Mouse (Mus musculus): ENCODE results near the gene Sim2. TPM values are rescaled to one million over a fixed set of nuclear protein-coding genes. Genes with fewer than 3 reads are reported as not detected.

Gene Sim2
- polyA plus RNA-seq, 1 experiment from 2014 or later, result 0.32 TPM

GRCm38 (mm10) chr16:94097724-94098455 is 13.2 kb downstream of the Sim2 start:
- TF ChIP-seq CTCF (IDR thresholded peaks at IDR 0.05), result no peak
- in situ Hi-C loops (cut with MboI; ENCODE audit: low pct_unique_long_range_greater_than_20kb), result no loop called here
- DNase-seq (ENCODE audit: low read depth, low spot score), result no peak
- CTCF ChIA-PET, result no interaction called here
- POLR2A ChIA-PET, result no interaction called here
- H3K27me3 ChIP-seq, result no peaks in the 10 kb centered on the region
- peak; percentile 73 for ATAC-seq

GRCm38 (mm10) chr16:94113160-94113559 is 28.4 kb downstream of the Sim2 start:
- POLR2A ChIA-PET, result no interaction called here
- no peak for ATAC-seq
- in situ Hi-C loops (cut with MboI; ENCODE audit: low pct_unique_long_range_greater_than_20kb), result no loop called here
- CTCF ChIA-PET, result interaction anchor here (1.4 kb wide), 1 partner anchor 11 kb away, joined by 3 read pairs; no protein-coding TSS in a partner anchor
- no peak for TF ChIP-seq CTCF (IDR thresholded peaks at IDR 0.05)
- DNase-seq (ENCODE audit: low read depth, low spot score), result no peak
- H3K27me3 ChIP-seq, result no peaks in the 10 kb centered on the region

- in situ Hi-C loops (cut with MboI; ENCODE audit: low pct_unique_long_range_greater_than_20kb), result no loop called here
- POLR2A ChIA-PET, result no interaction called here
- H3K27me3 ChIP-seq, result no peaks in the 10 kb centered on the region
These were observed 30.0 kb downstream of the Sim2 start for GRCm38 (mm10) chr16:94114693-94115092.

GRCm38 (mm10) chr16:94117333-94117732 is 32.6 kb downstream of the Sim2 start:
- in situ Hi-C loops (cut with MboI; ENCODE audit: low pct_unique_long_range_greater_than_20kb), result no loop called here
- no peak for TF ChIP-seq CTCF (IDR thresholded peaks at IDR 0.05)
- DNase-seq (ENCODE audit: low read depth, low spot score) (no peak), ATAC-seq (no peak)
- POLR2A ChIA-PET, result no interaction called here
- no peaks in the 10 kb centered on the region for H3K27me3 ChIP-seq
- CTCF ChIA-PET, result no interaction called here

More at GRCm38 (mm10) chr16:94114693-94115092, 30.0 kb downstream of the Sim2 start:
- ATAC-seq (peak; percentile 52), DNase-seq (ENCODE audit: low read depth, low spot score) (no peak)
- TF ChIP-seq CTCF (IDR thresholded peaks at IDR 0.05), result no peak
- CTCF ChIA-PET, result interaction anchor here (1.4 kb wide), 1 partner anchor 12 kb away, joined by 3 read pairs; no protein-coding TSS in a partner anchor

- in situ Hi-C loops (cut with MboI; ENCODE audit: low pct_unique_long_range_greater_than_20kb), result no loop called here
- no peaks in the 10 kb centered on the region for H3K27me3 ChIP-seq
- no peak for DNase-seq (ENCODE audit: low read depth, low spot score)
- ChIA-PET POLR2A (no interaction called here), CTCF (no interaction called here)
- ATAC-seq, result no peak
- no peak for TF ChIP-seq CTCF (IDR thresholded peaks at IDR 0.05)
These were observed 33.7 kb downstream of the Sim2 start for GRCm38 (mm10) chr16:94118394-94118793.

- no peak for DNase-seq (ENCODE audit: low read depth, low spot score)
- in situ Hi-C loops (cut with MboI; ENCODE audit: low pct_unique_long_range_greater_than_20kb), result no loop called here
- ChIA-PET POLR2A (no interaction called here), CTCF (interaction anchor here (1.0 kb wide), 1 partner anchor 12 kb away, joined by 3 read pairs; no protein-coding TSS in a partner anchor)
- H3K27me3 ChIP-seq, result no peaks in the 10 kb centered on the region
- ATAC-seq, result no peak
- no peak for TF ChIP-seq CTCF (IDR thresholded peaks at IDR 0.05)
These were observed 37.6 kb downstream of the Sim2 start for GRCm38 (mm10) chr16:94122347-94122746.

GRCm38 (mm10) chr16:94123247-94123646 is 38.5 kb downstream of the Sim2 start:
- in situ Hi-C loops (cut with MboI; ENCODE audit: low pct_unique_long_range_greater_than_20kb), result no loop called here
- DNase-seq (ENCODE audit: low read depth, low spot score) (no peak), ATAC-seq (no peak)
- H3K27me3 ChIP-seq, result no peaks in the 10 kb centered on the region
- ChIA-PET POLR2A (interaction anchor here (0.5 kb wide), 1 partner anchor 21 kb away, joined by 8 read pairs; no protein-coding TSS in a partner anchor), CTCF (interaction anchor here (1.0 kb wide), 1 partner anchor 12 kb away, joined by 3 read pairs; no protein-coding TSS in a partner anchor)
- no peak for TF ChIP-seq CTCF (IDR thresholded peaks at IDR 0.05)

- ATAC-seq (no peak), DNase-seq (ENCODE audit: low read depth, low spot score) (no peak)
- TF ChIP-seq CTCF (IDR thresholded peaks at IDR 0.05), result no peak
- in situ Hi-C loops (cut with MboI; ENCODE audit: low pct_unique_long_range_greater_than_20kb), result no loop called here
- ChIA-PET POLR2A (no interaction called here), CTCF (interaction anchor here (1.0 kb wide), 1 partner anchor 14 kb away, joined by 4 read pairs; no protein-coding TSS in a partner anchor)
- H3K27me3 ChIP-seq, result no peaks in the 10 kb centered on the region
These were observed 40.6 kb downstream of the Sim2 start for GRCm38 (mm10) chr16:94125172-94125981.

- ATAC-seq (no peak), DNase-seq (ENCODE audit: low read depth, low spot score) (no peak)
- no peaks in the 10 kb centered on the region for H3K27me3 ChIP-seq
These were observed 41.5 kb downstream of the Sim2 start for GRCm38 (mm10) chr16:94126200-94126599.

GRCm38 (mm10) chr16:94128236-94128835 is 43.6 kb downstream of the Sim2 start:
- TF ChIP-seq CTCF (IDR thresholded peaks at IDR 0.05), result no peak
- CTCF ChIA-PET, result no interaction called here
- POLR2A ChIA-PET, result no interaction called here
- H3K27me3 ChIP-seq, result no peaks in the 10 kb centered on the region
- ATAC-seq (no peak), DNase-seq (ENCODE audit: low read depth, low spot score) (no peak)
- in situ Hi-C loops (cut with MboI; ENCODE audit: low pct_unique_long_range_greater_than_20kb), result no loop called here

More at GRCm38 (mm10) chr16:94126200-94126599, 41.5 kb downstream of the Sim2 start:
- ChIA-PET CTCF (no interaction called here), POLR2A (interaction anchor here (1.3 kb wide), 1 partner anchor 30 kb away, joined by 3 read pairs; no protein-coding TSS in a partner anchor)
- in situ Hi-C loops (cut with MboI; ENCODE audit: low pct_unique_long_range_greater_than_20kb), result no loop called here
- no peak for TF ChIP-seq CTCF (IDR thresholded peaks at IDR 0.05)

Measured in Patski (cell line).